Mouse (Mus musculus) spleen, adult 2 months (tissue): ENCODE measurements around the gene Pnldc1.

Experiments used
- CTCF ChIP-seq: fragments of 200-500 bp; IDR thresholded peaks from 2 replicates; pipeline ENCODE4 v1.5.1; 2011; ENCODE audit warnings: mild to moderate bottlenecking, inconsistent platforms; ENCODE audit not compliant: insufficient read depth, insufficient read length, insufficient replicate concordance; ENCODE audit errors: extremely low read depth
- POLR2A ChIP-seq: fragments of 200-500 bp; IDR thresholded peaks from 2 replicates; pipeline ENCODE4 v1.6.1; 2011; ENCODE audit warnings: low read depth, low read length, inconsistent platforms

DNA sequence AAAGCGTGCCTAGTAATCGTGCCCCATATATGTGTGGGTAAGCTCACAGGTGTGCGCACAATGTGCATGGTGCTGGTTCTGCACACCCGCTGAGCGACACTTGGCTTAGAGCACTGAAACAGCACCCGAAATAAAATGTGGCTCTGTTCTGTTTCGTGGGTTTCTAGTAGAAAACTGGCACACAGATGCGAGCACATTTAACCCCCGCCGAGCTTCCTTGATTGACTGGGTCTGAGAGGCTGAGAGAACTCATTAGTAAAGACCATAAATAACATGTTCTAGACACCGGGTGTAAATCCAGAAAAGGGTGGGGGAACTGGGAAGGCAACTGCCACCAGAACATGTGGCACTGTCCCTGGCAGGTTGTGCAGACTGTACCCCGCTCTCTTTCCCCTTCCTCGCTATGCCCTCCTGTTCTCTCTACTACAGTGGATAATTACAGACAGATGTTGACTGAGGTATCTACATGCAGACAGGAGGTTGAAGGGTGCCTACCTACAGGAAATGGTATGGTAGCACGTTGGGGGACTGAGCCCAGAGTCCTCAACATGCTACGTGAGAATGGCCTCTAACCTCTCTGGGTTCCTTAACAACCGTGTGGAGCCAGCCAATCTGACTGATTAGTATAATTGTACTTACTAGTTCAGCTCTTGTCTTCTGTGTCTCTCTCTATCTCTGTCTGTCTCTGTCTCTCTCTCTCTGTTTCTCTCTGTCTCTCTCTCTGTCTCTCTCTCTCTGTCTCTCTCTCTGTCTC, 37.6 kb downstream of the Pnldc1 start:
- no peak for TF ChIP-seq CTCF
- TF ChIP-seq POLR2A = no peak
